Mouse (Mus musculus) C2C12 (cell line): ENCODE data around the gene Idi2. TPM values are rescaled to one million over a fixed set of nuclear protein-coding genes. Genes with fewer than 3 reads are reported as not detected.

ENCODE experiments used
- H3K27me3 ChIP-seq: one replicate; pipeline ENCODE4 v1.6.1; 2011; ENCODE audit not compliant: control insufficient read depth, insufficient read depth, insufficient read length
- H3K36me3 ChIP-seq: one replicate; pipeline ENCODE4 v1.6.1; 2011; ENCODE audit not compliant: control insufficient read depth, insufficient read depth
- H3K4me3 ChIP-seq: one replicate; pipeline ENCODE4 v1.5.1; 2011; ENCODE audit warnings: mild to moderate bottlenecking, control low read depth; ENCODE audit not compliant: poor library complexity, insufficient read depth, severe bottlenecking
- H3K79me2 ChIP-seq: one replicate; pipeline ENCODE4 v1.6.1; 2011; ENCODE audit not compliant: control insufficient read depth, insufficient read depth
- H3K79me3 ChIP-seq: one replicate; pipeline ENCODE4 v1.6.1; 2011; ENCODE audit warnings: low read depth, control low read depth
- H3ac ChIP-seq: one replicate; pipeline ENCODE3; 2011; ENCODE audit warnings: low read depth; ENCODE audit not compliant: control insufficient read depth, insufficient read length
- CEBPB ChIP-seq: IDR thresholded peaks from one replicate; pipeline ENCODE4 v1.6.1; 2011; ENCODE audit warnings: low read depth, mild to moderate bottlenecking, control low read depth, moderate library complexity
- CTCF ChIP-seq: IDR thresholded peaks from one replicate; pipeline ENCODE4 v1.5.1; 2011; ENCODE audit not compliant: control insufficient read depth, insufficient read depth, insufficient read length
- FOSL1 ChIP-seq: IDR thresholded peaks from one replicate; pipeline ENCODE4 v1.8.0; 2011; ENCODE audit warnings: mild to moderate bottlenecking, low read length; ENCODE audit not compliant: poor library complexity, insufficient read depth, severe bottlenecking
- MAX ChIP-seq: IDR thresholded peaks from one replicate; pipeline ENCODE4 v1.6.1; 2011; ENCODE audit warnings: mild to moderate bottlenecking, control low read depth
- MYOD1 ChIP-seq: IDR thresholded peaks from one replicate; pipeline ENCODE4 v1.6.1; 2011; ENCODE audit warnings: low read depth; ENCODE audit not compliant: control insufficient read depth, insufficient read length
- MYOG ChIP-seq: IDR thresholded peaks from one replicate; pipeline ENCODE4 v1.6.1; 2011; ENCODE audit not compliant: control insufficient read depth, insufficient read length; ENCODE audit errors: extremely low read depth
- USF1 ChIP-seq: IDR thresholded peaks from one replicate; pipeline ENCODE4 v1.6.1; 2011; ENCODE audit warnings: low read depth, mild to moderate bottlenecking, control low read depth, moderate library complexity
- microRNA-seq: library from miRNA; unstranded; fragments of <30 nt; microRNA quantifications from one replicate; pipeline ENCODE4, GENCODE M21; 2019; ENCODE audit warnings: borderline microRNAs expressed
- polyA plus RNA-seq: library from polyadenylated mRNA; unstranded; fragments of >200 nt; fragmentation: generic; extraction: Trizol; gene quantifications from one replicate; pipeline ENCODE4 v1.2.1, GENCODE M21; 2012; ENCODE audit warnings: missing spikeins

The Idi2 gene
- polyA plus RNA-seq, 1 experiment, result not detected

GRCm38 (mm10) chr13:9003306-9003705 lies 50.6 kb downstream of the Idi2 start:
- Histone ChIP-seq H3K4me3 (no peak overlapping the region), H3ac (no peak overlapping the region), H3K27me3 (no peaks in the 10 kb centered on the region), H3K79me2 (no peaks in the 10 kb centered on the region), H3K36me3 (no peaks in the 10 kb centered on the region), H3K79me3 (no peaks in the 10 kb centered on the region)
- no peak for TF ChIP-seq FOSL1
- TF ChIP-seq CTCF, result no peak
- TF ChIP-seq MYOG, result no peak
- no peak for TF ChIP-seq MYOD1
- no peak for TF ChIP-seq CEBPB
- no peak for TF ChIP-seq USF1
- TF ChIP-seq MAX, result no peak

Small RNA genes lying within 50 kb of the gene (microRNA-seq; reads per million reads assigned to microRNA genes)
- gene Gm22750, result not detected

Other genes with a start within 250 kb of the Idi2 start
- 4.2 TPM for gene Wdr37, start 81.0 kb upstream of the Idi2 start, polyA plus RNA-seq
- 23.9 TPM for gene Idi1, start 67.4 kb upstream of the Idi2 start, polyA plus RNA-seq
- gene Gm9745, start 4.6 kb upstream of the Idi2 start, polyA plus RNA-seq, result not detected
- gene Gtpbp4, start 43.2 kb downstream of the Idi2 start, polyA plus RNA-seq, result 27.7 TPM
- 15.2 TPM for gene Larp4b, start 141.0 kb downstream of the Idi2 start, polyA plus RNA-seq